In the genomic region with DNA sequence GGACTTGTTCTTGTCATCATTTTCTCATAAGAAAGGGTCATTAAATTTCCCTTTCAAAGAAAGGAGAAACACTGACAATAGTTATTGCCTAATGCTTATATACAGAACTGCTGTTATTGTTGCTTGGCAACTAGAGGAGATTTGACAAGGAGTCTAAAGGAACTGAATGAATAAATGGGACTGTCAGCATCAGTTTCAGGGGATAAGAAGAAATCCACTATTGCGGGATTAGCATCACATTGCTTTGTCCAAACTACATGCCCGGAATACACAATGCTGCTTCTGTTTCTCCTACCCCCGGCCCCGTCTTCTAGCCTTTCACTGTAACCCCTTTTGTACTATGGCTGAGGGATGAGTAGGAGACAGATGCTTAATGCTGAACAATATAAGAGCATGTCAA, we compare ENCODE assay signal across 13 mouse cellular contexts.
DNase-seq lines count a peak whose midpoint lies in the region; ATAC-seq and TF ChIP-seq lines count a peak whose summit lies in the region.
"Had no signal": no experiment of that assay in that cellular context is flagged by ENCODE, and none has a peak within 500 bp of the region (broad histone marks: within the 10 kb centered on the region; RNA-seq: fewer than 3 reads in every experiment).

No protein-coding gene starts in this region.

- no peak overlapping the region for H3K9ac ChIP-seq in kidney, postnatal 0 days (ENCODE audit: low read depth, low read length)
- H3K9ac ChIP-seq in forebrain, embryonic 12.5 days = no peak overlapping the region
- H3K9ac ChIP-seq in hindbrain, embryonic 13.5 days = no peak overlapping the region
- H3K9ac ChIP-seq in midbrain, embryonic 15.5 days = no peak overlapping the region
- H3K9ac ChIP-seq: heart, embryonic 13.5 days had no signal

- peak; percentile 25 for DNase-seq in kidney, postnatal 0 days (ENCODE audit: low spot score)
- no peak for DNase-seq in kidney, adult 18-20 months
- DNase-seq in right cerebral cortex, postnatal 4 days = no peak
- DNase-seq in thymus, adult 2 months = no peak
- no peak for DNase-seq in urinary bladder, postnatal 4 days (ENCODE audit: low spot score in 2 of 2)
- DNase-seq: cerebellum, adult 9-10 months; kidney, postnatal 36 days; spleen, adult 18-20 months had no signal

- WGBS in kidney, postnatal 0 days = 91% methylated on average over 4 of the region's 4 CpGs
- WGBS in forebrain, embryonic 12.5 days = 14% methylated on average over 4 of the region's 4 CpGs
- WGBS in hindbrain, embryonic 13.5 days = 15% methylated on average over 4 of the region's 4 CpGs
- WGBS in midbrain, embryonic 15.5 days = 13% methylated on average over 4 of the region's 4 CpGs
- WGBS in thymus, adult 2 months = 94% methylated on average over 4 of the region's 4 CpGs

- no peak for TF ChIP-seq POLR2A in thymus, adult 2 months (IDR thresholded peaks at IDR 0.05; ENCODE audit: control insufficient read depth, extremely low read depth, insufficient read depth, low read length, poor library complexity)

- no peak overlapping the region for H3K4me2 ChIP-seq in kidney, postnatal 0 days (ENCODE audit: low read length)
- no peak overlapping the region for H3K4me2 ChIP-seq in forebrain, embryonic 12.5 days
- H3K4me2 ChIP-seq in hindbrain, embryonic 13.5 days = no peak overlapping the region
- H3K4me2 ChIP-seq in midbrain, embryonic 15.5 days = no peak overlapping the region
- H3K4me2 ChIP-seq: heart, embryonic 13.5 days had no signal

- H3K4me3 ChIP-seq in kidney, postnatal 0 days (replicated peaks; ENCODE audit: low read depth, low read length) = no peak overlapping the region
- no peak overlapping the region for H3K4me3 ChIP-seq in forebrain, embryonic 12.5 days (replicated peaks)
- no peak overlapping the region for H3K4me3 ChIP-seq in hindbrain, embryonic 13.5 days
- no peak overlapping the region for H3K4me3 ChIP-seq in midbrain, embryonic 15.5 days
- H3K4me3 ChIP-seq in thymus, adult 2 months (ENCODE audit: control insufficient read depth, insufficient read depth, low read length) = no peak overlapping the region
- H3K4me3 ChIP-seq: heart, embryonic 13.5 days had no signal

- H3K36me3 ChIP-seq in kidney, postnatal 0 days (ENCODE audit: insufficient read depth, low read length) = no peaks in the 10 kb centered on the region
- no peaks in the 10 kb centered on the region for H3K36me3 ChIP-seq in forebrain, embryonic 12.5 days (replicated peaks)
- no peaks in the 10 kb centered on the region for H3K36me3 ChIP-seq in hindbrain, embryonic 13.5 days
- H3K36me3 ChIP-seq in midbrain, embryonic 15.5 days (replicated peaks) = no peaks in the 10 kb centered on the region
- H3K36me3 ChIP-seq in thymus, adult 2 months (ENCODE audit: control insufficient read depth, insufficient read depth, low read length) = no peaks in the 10 kb centered on the region

- no peak for TF ChIP-seq CTCF in kidney, postnatal 0 days (IDR thresholded peaks at IDR 0.05; ENCODE audit: low read depth)
- no peak for TF ChIP-seq CTCF in thymus, adult 2 months (IDR thresholded peaks at IDR 0.05; ENCODE audit: borderline replicate concordance, control insufficient read depth, extremely low read depth, insufficient read depth, low read length, poor library complexity)

- no peak for ATAC-seq in kidney, postnatal 0 days (replicated peaks; ENCODE audit: low FRiP score, low read depth)
- ATAC-seq in forebrain, embryonic 12.5 days (ENCODE audit: low FRiP score) = peak; percentile 86
- ATAC-seq in hindbrain, embryonic 13.5 days (ENCODE audit: low FRiP score) = peak; percentile 81
- peak; percentile 86 for ATAC-seq in midbrain, embryonic 15.5 days (replicated peaks)
- ATAC-seq: activated CD4-positive, CD25-positive, alpha-beta regulatory T cell, adult 4 months had no signal

- H3K4me1 ChIP-seq in kidney, postnatal 0 days (replicated peaks; ENCODE audit: insufficient read depth, low read length) = no peaks in the 10 kb centered on the region
- peaks cover 24% of the 10 kb centered on the region for H3K4me1 ChIP-seq in forebrain, embryonic 12.5 days
- H3K4me1 ChIP-seq in hindbrain, embryonic 13.5 days (replicated peaks) = peaks cover 21% of the 10 kb centered on the region
- peaks cover 14% of the 10 kb centered on the region for H3K4me1 ChIP-seq in midbrain, embryonic 15.5 days
- no peaks in the 10 kb centered on the region for H3K4me1 ChIP-seq in thymus, adult 2 months (replicated peaks; ENCODE audit: control insufficient read depth, insufficient read depth, low read length)

- no peaks in the 10 kb centered on the region for H3K27me3 ChIP-seq in kidney, postnatal 0 days (ENCODE audit: insufficient read depth, low read length)
- no peaks in the 10 kb centered on the region for H3K27me3 ChIP-seq in forebrain, embryonic 12.5 days
- no peaks in the 10 kb centered on the region for H3K27me3 ChIP-seq in hindbrain, embryonic 13.5 days
- H3K27me3 ChIP-seq in midbrain, embryonic 15.5 days (replicated peaks) = no peaks in the 10 kb centered on the region
- H3K27me3 ChIP-seq in thymus, adult 2 months (ENCODE audit: control insufficient read depth, insufficient read depth, low read length) = no peaks in the 10 kb centered on the region
- H3K27me3 ChIP-seq: heart, embryonic 13.5 days had no signal

- no peak overlapping the region for H3K27ac ChIP-seq in kidney, postnatal 0 days
- H3K27ac ChIP-seq in forebrain, embryonic 12.5 days = peak overlapping the region; percentile 54
- H3K27ac ChIP-seq in hindbrain, embryonic 13.5 days = peak overlapping the region; percentile 66
- peak overlapping the region; percentile 76 for H3K27ac ChIP-seq in midbrain, embryonic 15.5 days
- H3K27ac ChIP-seq in thymus, adult 2 months (ENCODE audit: control insufficient read depth, insufficient read depth, low read length) = no peak overlapping the region
- H3K27ac ChIP-seq: heart, embryonic 13.5 days had no signal

- no peaks in the 10 kb centered on the region for H3K9me3 ChIP-seq in kidney, postnatal 0 days (replicated peaks; ENCODE audit: low read length)
- peaks cover 3% of the 10 kb centered on the region; the same call in 1 of the 2 replicates for H3K9me3 ChIP-seq in forebrain, embryonic 12.5 days
- H3K9me3 ChIP-seq in hindbrain, embryonic 13.5 days = no peaks in the 10 kb centered on the region
- H3K9me3 ChIP-seq in midbrain, embryonic 15.5 days = no peaks in the 10 kb centered on the region
- H3K9me3 ChIP-seq: heart, embryonic 13.5 days had no signal

Comparison
In these comparisons a context has a peak if more than half of its experiments do, and no peak if none do; other contexts are left out.
1. H3K27ac ChIP-seq: peak in forebrain, embryonic 12.5 days (single experiment), hindbrain, embryonic 13.5 days (single experiment) and midbrain, embryonic 15.5 days (single experiment); none in kidney, postnatal 0 days (single experiment) and thymus, adult 2 months (single experiment).